Mouse (Mus musculus) left cerebral cortex, adult 18-20 months (tissue): ENCODE results near the gene Slc7a10. TPM values are rescaled to one million over a fixed set of nuclear protein-coding genes. Genes with fewer than 3 reads are reported as not detected.
"Not testable (repeated sequence)": the region's sequence is repeated elsewhere in the genome, so short reads cannot be mapped to it uniquely, and the experiment has no call there.

Source experiments
- DNase-seq, 2 experiments: peaks; one replicate each; pipeline ENCODE4 v3.0.0; 2021 to 2022; ENCODE audit warnings: low spot score in 2 of 2, mixed read lengths in 1 of 2
- total RNA-seq, 2 experiments: library from RNA; stranded (reverse); gene quantifications; 2 replicates each; pipeline ENCODE4 v1.2.3; 2021

Slc7a10 gene
- total RNA-seq, 2 experiments from 2014 or later: 31.0 to 37.1 TPM

- peak; percentile 98 for DNase-seq
Measured at GRCm38 (mm10) chr7:35234361-35235245, 48.4 kb downstream of the Slc7a10 start.

DNA sequence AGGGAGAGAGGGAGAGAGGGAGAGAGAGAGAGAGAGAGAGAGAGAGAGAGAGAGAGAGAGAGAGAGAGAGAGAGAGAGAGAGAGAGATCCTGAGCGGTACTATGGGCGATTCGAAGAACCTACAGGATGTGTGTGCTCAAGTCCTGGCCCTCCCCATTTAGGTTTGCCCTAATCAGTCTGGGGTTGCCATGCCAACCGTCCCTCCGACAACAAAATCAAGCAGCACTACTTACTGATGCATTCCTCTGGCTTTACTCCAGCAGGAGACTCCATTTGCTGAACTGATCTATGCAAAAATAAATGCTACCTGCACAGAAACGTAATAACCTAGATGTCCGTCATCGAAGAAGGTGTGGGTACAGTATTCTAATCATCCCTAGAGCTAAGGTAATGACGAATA is 49.1 kb downstream of the Slc7a10 start:
- peak; percentile 55 to 61 for DNase-seq

- not testable (repeated sequence) for DNase-seq
Measured at GRCm38 (mm10) chr7:35237935-35238334, 51.8 kb downstream of the Slc7a10 start.

Other genes starting within 250 kb of the Slc7a10 start
- gene Cebpg, start 129.8 kb upstream of the Slc7a10 start, total RNA-seq: 10 to 100 TPM; 34.4 to 36.3 TPM
- gene Cebpa, start 67.1 kb upstream of the Slc7a10 start, total RNA-seq: 10 to 100 TPM; 11.1 to 11.2 TPM
- gene Lrp3, start 29.1 kb downstream of the Slc7a10 start, total RNA-seq: 10 to 100 TPM; 79.8 to 83.6 TPM
- gene Gpatch1, start 132.1 kb downstream of the Slc7a10 start, total RNA-seq: 10 to 100 TPM; 23.3 to 24.4 TPM
- gene Rhpn2, start 147.8 kb downstream of the Slc7a10 start, total RNA-seq: 1 to 10 TPM; 5.3 to 6.2 TPM
- gene Faap24, start 210.5 kb downstream of the Slc7a10 start, total RNA-seq: 1 to 10 TPM; 4.8 to 5.0 TPM
- gene Cep89, start 210.7 kb downstream of the Slc7a10 start, total RNA-seq: 10 to 100 TPM; 18.2 to 18.9 TPM